Mouse (Mus musculus) left cerebral cortex, postnatal 25 days (tissue): Measurements from ENCODE around the gene Spag8. TPM values are rescaled to one million over a fixed set of nuclear protein-coding genes. Genes with fewer than 3 reads are reported as not detected.

Source experiments
- DNase-seq, 2 experiments: peaks; one replicate each; pipeline ENCODE4 v3.0.0; 2022; ENCODE audit warnings: low spot score in 2 of 2, mixed read lengths in 1 of 2
- intact Hi-C: fragments of 180-260 bp; cut with DNase I; formaldehyde crosslinking; loops from one replicate; pipeline ENCODE4 v1.15.1; 2025
- total RNA-seq, 2 experiments: library from RNA; stranded (reverse); gene quantifications; 2 replicates each; pipeline ENCODE4 v1.2.3; 2021

Gene Spag8
- 1 to 10 TPM in 1 of 2 experiments, under 1 TPM in 1; 0.73 to 1.2 TPM for total RNA-seq

- intact Hi-C loops, result no loop called here
These were observed at the start of gene Spag8 for GRCm38 (mm10) chr4:43653161-43654015. TSS of gene Spag8 (minus strand) at chr4:43653594.

GRCm38 (mm10) chr4:43700707-43701106 is 47.3 kb upstream of the Spag8 start, which contains the start of gene Olfr70:
TSS of gene Olfr70 (minus strand) at chr4:43700807.
- intact Hi-C loops, result no loop called here
- DNase-seq, result no peak

More at GRCm38 (mm10) chr4:43653161-43654015, at the start of gene Spag8:
- DNase-seq, result peak; percentile 28 to 48

DNA sequence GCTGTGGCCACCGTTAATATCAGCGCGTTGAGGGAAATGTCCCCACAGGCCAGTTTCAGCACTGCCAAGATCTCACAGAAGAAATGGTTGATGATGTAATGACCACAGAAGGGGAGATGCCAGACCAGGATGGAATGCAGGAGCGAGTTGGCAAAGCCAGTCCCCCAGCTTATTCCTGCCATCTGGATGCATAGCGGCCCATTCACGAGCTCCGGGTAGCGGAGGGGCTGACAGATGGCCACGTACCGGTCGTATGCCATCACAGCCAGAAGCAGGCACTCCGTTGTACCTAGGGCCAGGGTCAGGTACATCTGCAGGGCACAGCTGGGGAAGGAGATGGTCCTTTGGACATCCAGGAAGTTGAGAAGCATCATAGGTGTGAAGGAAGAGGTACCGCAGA is 43.2 kb upstream of the Spag8 start:
- DNase-seq, result no peak
- intact Hi-C loops, result no loop called here

GRCm38 (mm10) chr4:43695249-43695671 is 41.9 kb upstream of the Spag8 start:
- DNase-seq, result no peak

DNA sequence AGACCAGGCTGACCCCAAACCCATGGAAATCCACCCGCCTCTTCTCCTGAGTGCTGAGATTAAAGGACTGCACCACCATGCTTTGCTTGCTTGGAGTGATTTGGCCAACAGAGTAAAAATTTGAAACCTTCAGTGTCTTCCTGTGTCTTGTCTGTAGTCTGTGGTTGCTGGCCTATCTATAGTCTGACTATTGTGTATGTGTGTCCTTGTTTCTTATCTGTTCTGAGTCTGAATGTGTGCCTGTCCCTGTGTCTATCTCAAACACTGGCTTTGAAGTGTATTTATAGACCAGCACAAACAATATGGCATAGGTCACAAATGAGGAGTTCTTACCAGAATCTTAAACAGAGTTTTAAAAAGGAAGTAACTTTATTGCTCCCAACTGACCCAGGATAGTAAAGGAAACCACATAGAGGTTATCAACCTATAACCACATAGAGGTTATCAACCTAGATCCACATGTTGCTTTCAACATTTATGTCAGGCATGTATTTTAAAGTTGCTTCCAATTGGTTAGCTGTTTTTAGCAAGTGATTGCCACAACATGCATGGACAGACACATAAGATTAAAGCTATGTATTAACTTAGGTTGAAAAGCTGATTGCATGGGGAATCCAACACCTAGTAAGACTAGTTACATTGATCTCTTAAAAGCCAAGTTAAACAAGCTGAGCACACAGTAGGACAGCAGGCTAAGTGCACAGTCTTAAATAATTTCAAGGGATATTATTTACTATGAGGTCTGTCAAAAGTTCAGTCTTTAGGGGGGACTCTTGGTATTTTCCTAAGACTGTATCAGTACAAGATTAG is 41.2 kb upstream of the Spag8 start:
- intact Hi-C loops, result no loop called here

More at GRCm38 (mm10) chr4:43695249-43695671, 41.9 kb upstream of the Spag8 start:
- intact Hi-C loops, result no loop called here

GRCm38 (mm10) chr4:43693806-43694241 is 40.4 kb upstream of the Spag8 start:
- intact Hi-C loops, result no loop called here
- DNase-seq, result no peak

More for the DNA sequence above, 41.2 kb upstream of the Spag8 start:
- DNase-seq, result no peak

DNA sequence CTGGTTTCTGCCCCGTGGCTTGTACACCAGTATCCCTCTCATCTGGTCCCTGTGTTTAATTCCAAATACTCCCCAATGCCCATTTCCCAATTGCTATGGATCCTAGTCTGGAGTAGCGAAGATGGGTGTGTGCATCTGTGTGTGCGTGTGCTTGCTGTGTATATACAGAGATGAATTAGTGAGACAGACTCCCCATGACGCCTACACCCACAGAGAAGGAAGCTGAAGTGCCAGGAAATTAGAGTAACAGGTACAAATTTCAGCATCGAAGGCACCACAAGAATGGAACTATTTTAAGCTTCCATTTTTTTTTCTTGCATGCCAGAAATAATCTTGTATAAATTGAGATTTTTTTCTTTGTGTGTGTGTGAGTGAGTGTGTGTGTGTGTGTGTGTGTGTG is 37.6 kb upstream of the Spag8 start:
- intact Hi-C loops, result no loop called here
- peak in 1 of 2 experiments; percentile 38 for DNase-seq

DNA sequence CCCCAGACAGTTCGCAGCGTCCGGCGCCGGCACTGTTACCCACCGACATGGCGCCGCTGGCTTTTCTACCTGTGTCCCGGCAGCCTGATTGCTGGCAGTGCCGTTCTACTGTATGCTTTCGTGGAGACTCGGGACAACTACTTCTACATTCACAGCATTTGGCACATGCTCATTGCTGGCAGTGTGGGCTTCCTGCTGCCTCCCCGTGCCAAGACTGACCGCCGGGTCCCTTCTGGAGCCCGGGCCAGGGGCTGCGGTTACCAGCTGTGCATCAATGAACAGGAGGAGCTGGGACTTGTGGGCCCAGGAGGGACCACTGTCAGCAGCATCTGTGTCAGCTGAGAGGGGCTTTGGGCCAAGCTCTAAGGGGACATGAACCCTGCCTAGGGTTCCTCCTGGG is 36.6 kb upstream of the Spag8 start:
- intact Hi-C loops, result no loop called here
- DNase-seq, result no peak

- DNase-seq, result no peak
- intact Hi-C loops, result no loop called here
These were observed 26.1 kb upstream of the Spag8 start for GRCm38 (mm10) chr4:43679416-43680043.

- DNase-seq, result peak in 1 of 2 experiments; percentile 20
- intact Hi-C loops, result no loop called here
These were observed 25.1 kb upstream of the Spag8 start for GRCm38 (mm10) chr4:43678541-43678940.

- DNase-seq, result no peak
- intact Hi-C loops, result no loop called here
These were observed 22.2 kb upstream of the Spag8 start for GRCm38 (mm10) chr4:43675608-43676007.

DNA sequence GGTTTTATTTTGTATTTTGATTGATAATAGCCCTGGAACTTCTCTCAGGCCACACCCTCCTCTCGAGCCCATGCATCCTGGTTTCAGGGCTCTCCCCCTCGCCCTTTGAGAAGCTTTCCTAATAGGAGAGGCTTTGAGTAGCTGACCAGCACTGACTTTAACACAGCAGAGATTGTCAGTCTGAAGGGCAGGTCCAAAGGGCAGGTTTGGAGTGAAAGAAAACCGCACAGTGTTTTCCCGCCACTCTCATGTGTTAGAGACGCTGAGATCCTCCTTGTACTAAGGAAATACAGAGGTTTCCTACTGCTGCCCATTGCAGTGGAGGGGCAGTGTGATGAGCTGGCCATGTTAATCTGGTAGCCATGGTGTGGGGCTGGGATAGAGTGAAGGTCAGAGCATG is 21.6 kb upstream of the Spag8 start:
- intact Hi-C loops, result no loop called here
- DNase-seq, result no peak

- no peak for DNase-seq
- intact Hi-C loops, result no loop called here
These were observed 20.3 kb upstream of the Spag8 start for GRCm38 (mm10) chr4:43673703-43674102.

DNA sequence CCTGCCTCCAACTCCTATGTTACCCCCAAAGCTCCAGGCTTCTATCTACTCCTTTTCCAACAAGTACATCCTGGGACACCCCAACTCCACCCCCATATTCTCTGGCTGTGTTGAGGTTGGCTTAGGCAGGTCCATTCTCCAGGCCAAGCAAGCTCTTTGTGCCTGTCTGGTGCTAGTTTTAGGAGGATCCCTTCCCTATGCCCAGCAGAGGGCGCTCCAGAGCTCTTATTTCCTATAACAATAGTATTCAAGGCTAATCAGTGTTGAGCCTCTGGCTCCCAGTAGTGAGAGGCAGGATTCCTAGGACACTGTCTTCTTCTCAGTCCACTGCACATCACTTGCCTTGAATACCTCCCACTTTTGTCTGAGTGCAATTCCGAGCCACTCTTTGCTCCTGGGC is 18.7 kb upstream of the Spag8 start:
- DNase-seq, result peak; percentile 86 to 91
- intact Hi-C loops, result loop anchor here (1.0 kb wide), 1 partner anchor 39 kb away; no protein-coding TSS in a partner anchor

DNA sequence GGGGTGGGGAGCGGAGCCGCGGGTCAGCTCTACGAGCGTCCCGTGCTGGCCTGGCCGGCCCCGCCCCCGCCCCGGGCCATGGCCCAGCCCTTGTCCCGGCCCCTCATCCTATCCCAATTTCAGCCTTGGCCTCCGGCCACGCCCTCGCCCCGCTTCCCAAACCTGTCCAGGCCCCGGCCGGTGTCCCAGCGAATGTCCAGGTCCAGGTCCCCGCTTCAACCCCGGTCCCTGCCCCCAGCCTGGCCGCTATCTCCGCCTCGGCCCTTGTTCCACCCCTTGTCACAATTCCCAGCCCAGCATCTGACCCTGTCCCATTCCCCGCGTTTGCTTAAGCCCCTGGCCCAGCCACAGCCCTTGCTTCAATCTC is 16.0 kb upstream of the Spag8 start:
- DNase-seq, result peak in 1 of 2 experiments; percentile 16
- intact Hi-C loops, result loop anchor here (1.0 kb wide), 1 partner anchor 13 kb away; the partner anchor contains the start of gene Hint2

DNA sequence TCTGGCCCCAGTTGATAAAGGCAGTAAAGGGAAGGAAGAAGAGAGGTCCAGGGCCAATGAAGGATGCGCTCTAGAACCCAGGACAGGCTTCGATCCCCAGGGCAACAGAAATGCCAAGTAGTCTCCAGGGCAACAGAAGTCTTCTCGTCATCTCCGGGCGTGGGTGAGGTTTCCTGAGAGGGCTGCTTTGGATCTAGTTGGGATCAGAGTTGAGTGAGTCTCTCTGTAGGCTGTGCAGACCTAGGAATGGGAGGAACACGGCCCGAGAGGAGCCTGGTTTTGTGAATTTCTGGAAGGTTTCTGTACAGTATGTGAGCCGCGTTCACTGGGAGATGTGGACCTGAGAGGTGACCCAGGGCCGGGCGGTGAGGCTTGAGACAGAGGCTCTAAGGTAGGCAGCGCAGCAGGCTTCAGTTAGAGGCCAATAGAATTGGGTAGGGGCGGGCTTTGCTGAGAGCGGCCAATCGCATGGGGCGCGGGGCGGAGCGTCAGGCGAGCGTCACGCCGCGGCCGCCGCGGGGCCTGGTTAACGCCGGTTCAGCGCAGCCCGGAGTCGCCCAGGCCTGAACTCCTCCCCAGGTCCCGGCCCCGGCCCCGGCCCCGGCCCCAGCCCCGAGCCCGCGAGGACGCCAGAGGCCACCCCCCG is 15.5 kb upstream of the Spag8 start, which contains the start of the genes Tmem8b and Fam221b:
Gene Tmem8b, plus strand, starts transcription at position 190 of the 646 bp plus-strand sequence.
Gene Fam221b, minus strand, starts transcription at position 364 of the 646 bp plus-strand sequence.
- intact Hi-C loops, result loop anchor here (1.0 kb wide), 1 partner anchor 13 kb away; the partner anchor contains the start of gene Hint2
- peak; percentile 91 to 94 for DNase-seq

DNA sequence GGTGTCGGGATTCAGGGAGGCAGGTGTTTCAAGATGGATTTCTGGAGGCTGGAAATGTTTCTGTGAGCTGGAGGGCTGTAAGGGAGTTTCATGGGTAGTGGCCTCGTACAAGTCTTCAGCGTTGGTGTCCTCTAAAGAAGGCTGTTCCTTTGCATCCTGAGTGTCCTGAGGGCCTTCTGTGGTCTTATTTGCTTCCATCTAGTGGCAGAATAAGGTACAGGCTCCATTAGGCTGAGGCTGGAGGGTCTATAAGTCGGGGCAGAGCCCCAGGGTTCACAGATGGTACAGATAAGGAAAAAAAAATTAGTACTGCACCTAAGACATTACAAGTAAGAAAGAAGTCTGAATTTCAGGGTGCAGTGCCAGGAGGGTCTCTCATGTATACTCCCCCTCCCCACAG is 13.0 kb upstream of the Spag8 start:
- no peak for DNase-seq
- intact Hi-C loops, result loop anchor here (2.0 kb wide), 1 partner anchor 36 kb away; the partner anchor contains the start of gene Npr2

- intact Hi-C loops, result loop anchor here (2.0 to 5.0 kb wide), 2 partner anchors 125 to 214 kb away; no protein-coding TSS in a partner anchor
- peak in 1 of 2 experiments; percentile 67 for DNase-seq
These were observed 3.8 kb upstream of the Spag8 start for GRCm38 (mm10) chr4:43657146-43657545.
